Mouse (Mus musculus): Measurements from ENCODE around the gene Gm13271. TPM values are rescaled to one million over a fixed set of nuclear protein-coding genes. Genes with fewer than 3 reads are reported as not detected.
"Not testable (repeated sequence)": the region's sequence is repeated elsewhere in the genome, so short reads cannot be mapped to it uniquely, and the experiment has no call there.

The Gm13271 gene
- polyA plus RNA-seq, 1 experiment from 2014 or later = not detected

GRCm38 (mm10) chr4:88759610-88760268 lies 5.1 kb downstream of the Gm13271 start, which contains the start of gene Gm13283:
Gene Gm13283 (plus strand): TSS chr4:88760119.
- WGBS = 23% methylated on average over 6 of the region's 14 CpGs
- peak within 1 kb of the TSS; percentile 42 for H3K4me2 ChIP-seq (replicated peaks; ENCODE audit: low read depth, low read length)
- not testable (repeated sequence) for H3K9ac ChIP-seq (replicated peaks; ENCODE audit: low read length); H3K9me3 ChIP-seq (ENCODE audit: low read length); H3K4me1 ChIP-seq (ENCODE audit: insufficient read depth, low read length); H3K27ac ChIP-seq (ENCODE audit: low read length); H3K36me3 ChIP-seq (ENCODE audit: insufficient read depth, low read length); H3K27me3 ChIP-seq (ENCODE audit: insufficient read depth, low read length); ATAC-seq (ENCODE audit: low FRiP score, low TSS enrichment)
- H3K4me3 ChIP-seq (ENCODE audit: low read length) = peak within 1 kb of the TSS; percentile 32

GRCm38 (mm10) chr4:88760431-88760830 lies 5.8 kb downstream of the Gm13271 start:
- WGBS = under 1% methylated on average over 25 of the region's 28 CpGs
- H3K27ac ChIP-seq (ENCODE audit: low read length) = not testable (repeated sequence)

GRCm38 (mm10) chr4:88761776-88762175 lies 7.1 kb downstream of the Gm13271 start:
- not testable (repeated sequence) for H3K9me3 ChIP-seq (ENCODE audit: low read length); H3K27me3 ChIP-seq (ENCODE audit: insufficient read depth, low read length); ATAC-seq (ENCODE audit: low FRiP score, low TSS enrichment); H3K4me3 ChIP-seq (ENCODE audit: low read length); H3K36me3 ChIP-seq (ENCODE audit: insufficient read depth, low read length); H3K4me2 ChIP-seq (replicated peaks; ENCODE audit: low read depth, low read length); H3K27ac ChIP-seq (ENCODE audit: low read length); H3K9ac ChIP-seq (replicated peaks; ENCODE audit: low read length); H3K4me1 ChIP-seq (ENCODE audit: insufficient read depth, low read length)
- WGBS = 66% methylated on average over 6 of the region's 8 CpGs

More at GRCm38 (mm10) chr4:88760431-88760830, 5.8 kb downstream of the Gm13271 start:
- peak overlapping the region; percentile 42 for H3K4me2 ChIP-seq (replicated peaks; ENCODE audit: low read depth, low read length)
- H3K36me3 ChIP-seq (ENCODE audit: insufficient read depth, low read length); H3K9ac ChIP-seq (replicated peaks; ENCODE audit: low read length); H3K27me3 ChIP-seq (ENCODE audit: insufficient read depth, low read length); ATAC-seq (ENCODE audit: low FRiP score, low TSS enrichment); H3K4me1 ChIP-seq (ENCODE audit: insufficient read depth, low read length); H3K9me3 ChIP-seq (ENCODE audit: low read length): not testable (repeated sequence)
- peak overlapping the region; percentile 32 for H3K4me3 ChIP-seq (ENCODE audit: low read length)

- not testable (repeated sequence) for H3K4me3 ChIP-seq (ENCODE audit: low read length); H3K27me3 ChIP-seq (ENCODE audit: insufficient read depth, low read length); H3K9ac ChIP-seq (replicated peaks; ENCODE audit: low read length); H3K9me3 ChIP-seq (ENCODE audit: low read length); H3K36me3 ChIP-seq (ENCODE audit: insufficient read depth, low read length); H3K4me2 ChIP-seq (replicated peaks; ENCODE audit: low read depth, low read length); H3K27ac ChIP-seq (ENCODE audit: low read length); H3K4me1 ChIP-seq (ENCODE audit: insufficient read depth, low read length); ATAC-seq (ENCODE audit: low FRiP score, low TSS enrichment)
- WGBS = 67% methylated on average over 7 of the region's 9 CpGs
Measured at GRCm38 (mm10) chr4:88762341-88762740, 7.7 kb downstream of the Gm13271 start.

- not testable (repeated sequence) for H3K27ac ChIP-seq (ENCODE audit: low read length); H3K27me3 ChIP-seq (ENCODE audit: insufficient read depth, low read length); H3K4me1 ChIP-seq (ENCODE audit: insufficient read depth, low read length); H3K9me3 ChIP-seq (ENCODE audit: low read length); ATAC-seq (ENCODE audit: low FRiP score, low TSS enrichment); H3K36me3 ChIP-seq (ENCODE audit: insufficient read depth, low read length)
- Histone ChIP-seq H3K4me3 (ENCODE audit: low read length) (peak overlapping the region; percentile 27), H3K9ac (replicated peaks; ENCODE audit: low read length) (0 out of 2 replicates have a peak overlapping the region, but pooled peaks have one; percentile 41), H3K4me2 (replicated peaks; ENCODE audit: low read depth, low read length) (peak overlapping the region; percentile 39)
- WGBS = 2% methylated on average over 25 of the region's 42 CpGs
Measured at GRCm38 (mm10) chr4:88763384-88764018, 8.8 kb downstream of the Gm13271 start.

- not testable (repeated sequence) for H3K36me3 ChIP-seq (ENCODE audit: insufficient read depth, low read length); H3K4me1 ChIP-seq (ENCODE audit: insufficient read depth, low read length); H3K9me3 ChIP-seq (ENCODE audit: low read length); ATAC-seq (ENCODE audit: low FRiP score, low TSS enrichment); H3K27ac ChIP-seq (ENCODE audit: low read length); H3K4me2 ChIP-seq (replicated peaks; ENCODE audit: low read depth, low read length); H3K9ac ChIP-seq (replicated peaks; ENCODE audit: low read length); H3K4me3 ChIP-seq (ENCODE audit: low read length); H3K27me3 ChIP-seq (ENCODE audit: insufficient read depth, low read length)
- no CpG with 5 or more reads among the region's 32 CpGs for WGBS
Measured at GRCm38 (mm10) chr4:88773534-88773933, 18.9 kb downstream of the Gm13271 start, which contains the start of gene Gm13290. Gene Gm13290 (plus strand): TSS chr4:88773834.

GRCm38 (mm10) chr4:88776622-88777021 lies 22.0 kb downstream of the Gm13271 start, which contains the start of gene Gm13289:
Gene Gm13289 (plus strand): TSS chr4:88776922.
- ATAC-seq (ENCODE audit: low FRiP score, low TSS enrichment); H3K36me3 ChIP-seq (ENCODE audit: insufficient read depth, low read length): not testable (repeated sequence)
- no CpG with 5 or more reads among the region's 29 CpGs for WGBS

GRCm38 (mm10) chr4:88779550-88779949 lies 24.9 kb downstream of the Gm13271 start, which contains the start of gene Gm13272:
Gene Gm13272 (plus strand): TSS chr4:88779850.
- not testable (repeated sequence) for H3K9me3 ChIP-seq (ENCODE audit: low read length); H3K4me1 ChIP-seq (ENCODE audit: insufficient read depth, low read length); H3K36me3 ChIP-seq (ENCODE audit: insufficient read depth, low read length); H3K27ac ChIP-seq (ENCODE audit: low read length); H3K4me2 ChIP-seq (replicated peaks; ENCODE audit: low read depth, low read length); H3K27me3 ChIP-seq (ENCODE audit: insufficient read depth, low read length); H3K4me3 ChIP-seq (ENCODE audit: low read length); H3K9ac ChIP-seq (replicated peaks; ENCODE audit: low read length); ATAC-seq (ENCODE audit: low FRiP score, low TSS enrichment)
- WGBS = no CpG with 5 or more reads among the region's 29 CpGs

More at GRCm38 (mm10) chr4:88776622-88777021, 22.0 kb downstream of the Gm13271 start, which contains the start of gene Gm13289:
- H3K9ac ChIP-seq (replicated peaks; ENCODE audit: low read length); H3K4me3 ChIP-seq (ENCODE audit: low read length); H3K27ac ChIP-seq (ENCODE audit: low read length); H3K4me1 ChIP-seq (ENCODE audit: insufficient read depth, low read length); H3K9me3 ChIP-seq (ENCODE audit: low read length); H3K27me3 ChIP-seq (ENCODE audit: insufficient read depth, low read length); H3K4me2 ChIP-seq (replicated peaks; ENCODE audit: low read depth, low read length): not testable (repeated sequence)

GRCm38 (mm10) chr4:88780320-88780719 lies 25.7 kb downstream of the Gm13271 start:
- not testable (repeated sequence) for H3K4me3 ChIP-seq (ENCODE audit: low read length); H3K9me3 ChIP-seq (ENCODE audit: low read length); H3K27me3 ChIP-seq (ENCODE audit: insufficient read depth, low read length); H3K36me3 ChIP-seq (ENCODE audit: insufficient read depth, low read length); ATAC-seq (ENCODE audit: low FRiP score, low TSS enrichment); H3K27ac ChIP-seq (ENCODE audit: low read length); H3K4me1 ChIP-seq (ENCODE audit: insufficient read depth, low read length); H3K4me2 ChIP-seq (replicated peaks; ENCODE audit: low read depth, low read length); H3K9ac ChIP-seq (replicated peaks; ENCODE audit: low read length)
- 52% methylated on average over 14 of the region's 18 CpGs for WGBS

GRCm38 (mm10) chr4:88781831-88782230 lies 27.2 kb downstream of the Gm13271 start, which contains the start of gene Ifnz:
Gene Ifnz (plus strand): TSS chr4:88782131.
- H3K9me3 ChIP-seq (ENCODE audit: low read length); H3K27me3 ChIP-seq (ENCODE audit: insufficient read depth, low read length); ATAC-seq (ENCODE audit: low FRiP score, low TSS enrichment); H3K4me1 ChIP-seq (ENCODE audit: insufficient read depth, low read length); H3K9ac ChIP-seq (replicated peaks; ENCODE audit: low read length); H3K36me3 ChIP-seq (ENCODE audit: insufficient read depth, low read length): not testable (repeated sequence)
- Histone ChIP-seq H3K27ac (ENCODE audit: low read length) (0 out of 2 replicates have a peak within 1 kb of the TSS, but pooled peaks have one; percentile 56), H3K4me3 (ENCODE audit: low read length) (peak within 1 kb of the TSS; percentile 22; the same call in 1 of the 2 replicates), H3K4me2 (replicated peaks; ENCODE audit: low read depth, low read length) (peak within 1 kb of the TSS; percentile 42)
- WGBS = 16% methylated on average over 3 of the region's 7 CpGs

All from kidney, embryonic 16.5 days (tissue).